Comparison of ENCODE assay signal across 28 mouse cellular contexts in genomic region chr11:108170107-108170506, GRCm38 (mm10).
"Had no signal": no experiment of that assay in that cellular context is flagged by ENCODE, and none has a peak within 500 bp of the region (broad histone marks: within the 10 kb centered on the region; RNA-seq: fewer than 3 reads in every experiment).

No protein-coding gene starts in this region.

- H3K4me1 ChIP-seq: embryonic facial prominence, embryonic 12.5 days had no signal

- H3K27ac ChIP-seq: embryonic facial prominence, embryonic 10.5 days; embryonic facial prominence, embryonic 12.5 days; embryonic facial prominence, embryonic 13.5 days; embryonic facial prominence, embryonic 15.5 days; forebrain, embryonic 10.5 days; forebrain, embryonic 12.5 days; forebrain, embryonic 13.5 days; forebrain, embryonic 15.5 days; gastrocnemius, adult 2 months; heart, adult 2 months had no signal

- H3K36me3 ChIP-seq: embryonic facial prominence, embryonic 10.5 days; embryonic facial prominence, embryonic 12.5 days; embryonic facial prominence, embryonic 13.5 days; embryonic facial prominence, embryonic 15.5 days; forebrain, embryonic 10.5 days; forebrain, embryonic 12.5 days; forebrain, embryonic 15.5 days had no signal

- ATAC-seq: forebrain, embryonic 13.5 days; forebrain, embryonic 14.5 days; forebrain, embryonic 15.5 days; forebrain, embryonic 16.5 days; forebrain, postnatal 0 days had no signal

- H3K27me3 ChIP-seq: embryonic facial prominence, embryonic 12.5 days; embryonic facial prominence, embryonic 13.5 days; embryonic facial prominence, embryonic 15.5 days; forebrain, embryonic 13.5 days; forebrain, embryonic 15.5 days had no signal

- H3K4me2 ChIP-seq: embryonic facial prominence, embryonic 12.5 days; embryonic facial prominence, embryonic 13.5 days; embryonic facial prominence, embryonic 15.5 days; forebrain, embryonic 12.5 days; forebrain, embryonic 13.5 days; forebrain, embryonic 15.5 days had no signal

- H3K4me3 ChIP-seq: embryonic facial prominence, embryonic 10.5 days; embryonic facial prominence, embryonic 12.5 days; embryonic facial prominence, embryonic 13.5 days; embryonic facial prominence, embryonic 15.5 days; erythroblast, embryonic 14.5 days; forebrain, embryonic 10.5 days; forebrain, embryonic 12.5 days; forebrain, embryonic 13.5 days; forebrain, embryonic 15.5 days; gastrocnemius, adult 2 months; heart, adult 2 months had no signal

- H3K9me3 ChIP-seq: embryonic facial prominence, embryonic 10.5 days; embryonic facial prominence, embryonic 12.5 days; embryonic facial prominence, embryonic 13.5 days; embryonic facial prominence, embryonic 15.5 days; forebrain, embryonic 10.5 days; forebrain, embryonic 15.5 days had no signal

- DNase-seq: cerebellum, adult 8-10 months; cerebellum, adult 9-10 months; cerebellum, adult 9-11 months; cerebellum, postnatal 10 days; cerebellum, postnatal 14 days; cerebellum, postnatal 25 days; cerebellum, postnatal 36 days; embryo, embryonic 11 days; forebrain, postnatal 0 days; gastrocnemius, adult 2 months; gastrocnemius, postnatal 10 days; gastrocnemius, postnatal 14 days; gastrocnemius, postnatal 25 days; gastrocnemius, postnatal 36 days; heart, adult 11 months; heart, adult 18-20 months; heart, adult 2 months had no signal

- H3K9ac ChIP-seq: embryonic facial prominence, embryonic 12.5 days; embryonic facial prominence, embryonic 13.5 days; embryonic facial prominence, embryonic 15.5 days; forebrain, embryonic 12.5 days; forebrain, embryonic 13.5 days; forebrain, embryonic 15.5 days; forebrain, postnatal 0 days had no signal
